Mouse (Mus musculus): ENCODE data around the gene Gm5414. TPM values are rescaled to one million over a fixed set of nuclear protein-coding genes. Genes with fewer than 3 reads are reported as not detected.

Gene Gm5414
- polyA plus RNA-seq, 1 experiment from 2014 or later, result not detected

Small RNA genes within 50 kb of the gene (microRNA-seq; reads per million reads assigned to microRNA genes)
- not detected for gene Gm44383
- not detected for gene Gm44479

Other genes with a start within 250 kb of the Gm5414 start
- gene Krt7, start 217.1 kb downstream of the Gm5414 start, polyA plus RNA-seq (2015; fragmentation: Nextera tagmentation; extraction: Ambion mirVana), result 0.26 and 0.46 TPM in 2 replicates
- 0.09 and 0.10 TPM in 2 replicates for gene Krt87, start 189.4 kb downstream of the Gm5414 start, polyA plus RNA-seq (2015; fragmentation: Nextera tagmentation; extraction: Ambion mirVana)
- gene Krt88, start 180.4 kb downstream of the Gm5414 start, polyA plus RNA-seq (2015; fragmentation: Nextera tagmentation; extraction: Ambion mirVana), result not detected in 2 replicates
- not detected in 2 replicates for gene Krt81, start 164.4 kb downstream of the Gm5414 start, polyA plus RNA-seq (2015; fragmentation: Nextera tagmentation; extraction: Ambion mirVana)
- gene Krt86, start 154.7 kb downstream of the Gm5414 start, polyA plus RNA-seq (2015; fragmentation: Nextera tagmentation; extraction: Ambion mirVana), result not detected in 2 replicates
- not detected in 2 replicates for gene Krt83, start 136.7 kb downstream of the Gm5414 start, polyA plus RNA-seq (2015; fragmentation: Nextera tagmentation; extraction: Ambion mirVana)
- not detected in 2 replicates for gene Gm49425, start 110.9 kb downstream of the Gm5414 start, polyA plus RNA-seq (2015; fragmentation: Nextera tagmentation; extraction: Ambion mirVana)
- gene Krt84, start 95.4 kb downstream of the Gm5414 start, polyA plus RNA-seq (2015; fragmentation: Nextera tagmentation; extraction: Ambion mirVana), result not detected in 2 replicates
- gene Krt82, start 77.5 kb downstream of the Gm5414 start, polyA plus RNA-seq (2015; fragmentation: Nextera tagmentation; extraction: Ambion mirVana), result not detected in 2 replicates
- 0.09 TPM in 1 of 2 replicates, not detected in the other for gene Krt90, start 65.2 kb downstream of the Gm5414 start, polyA plus RNA-seq (2015; fragmentation: Nextera tagmentation; extraction: Ambion mirVana)
- gene Krt75, start 54.3 kb downstream of the Gm5414 start, polyA plus RNA-seq (2015; fragmentation: Nextera tagmentation; extraction: Ambion mirVana), result 0.08 TPM in 1 of 2 replicates, not detected in the other
- gene Gm5478, start 19.2 kb upstream of the Gm5414 start, polyA plus RNA-seq (2015; fragmentation: Nextera tagmentation; extraction: Ambion mirVana), result not detected in 2 replicates
- not detected in 2 replicates for gene Krt6b, start 52.1 kb upstream of the Gm5414 start, polyA plus RNA-seq (2015; fragmentation: Nextera tagmentation; extraction: Ambion mirVana)
- not detected in 2 replicates for gene Krt6a, start 66.1 kb upstream of the Gm5414 start, polyA plus RNA-seq (2015; fragmentation: Nextera tagmentation; extraction: Ambion mirVana)
- gene Krt5, start 84.7 kb upstream of the Gm5414 start, polyA plus RNA-seq (2015; fragmentation: Nextera tagmentation; extraction: Ambion mirVana), result 0.13 and 0.15 TPM in 2 replicates
- not detected in 2 replicates for gene Krt71, start 114.9 kb upstream of the Gm5414 start, polyA plus RNA-seq (2015; fragmentation: Nextera tagmentation; extraction: Ambion mirVana)
- not detected in 2 replicates for gene Krt72, start 158.3 kb upstream of the Gm5414 start, polyA plus RNA-seq (2015; fragmentation: Nextera tagmentation; extraction: Ambion mirVana)
- gene Krt73, start 174.2 kb upstream of the Gm5414 start, polyA plus RNA-seq (2015; fragmentation: Nextera tagmentation; extraction: Ambion mirVana), result 0.43 and 1.1 TPM in 2 replicates
- not detected in 2 replicates for gene Krt2, start 190.0 kb upstream of the Gm5414 start, polyA plus RNA-seq (2015; fragmentation: Nextera tagmentation; extraction: Ambion mirVana)
- gene Krt1, start 222.6 kb upstream of the Gm5414 start, polyA plus RNA-seq (2015; fragmentation: Nextera tagmentation; extraction: Ambion mirVana), result 8.4 and 8.6 TPM in 2 replicates
- gene Krt77, start 241.5 kb upstream of the Gm5414 start, polyA plus RNA-seq (2015; fragmentation: Nextera tagmentation; extraction: Ambion mirVana), result 0.47 and 1.2 TPM in 2 replicates

Data from forebrain, embryonic 15.5 days (tissue).